Mouse (Mus musculus): ENCODE measurements around the gene Btg1. TPM values are rescaled to one million over a fixed set of nuclear protein-coding genes. Genes with fewer than 3 reads are reported as not detected.

Btg1 gene
- polyA plus RNA-seq, 1 experiment from 2014 or later = 11.8 TPM

- under 1% methylated on average over 29 of the region's 29 CpGs for WGBS
- H3K4me1 ChIP-seq (replicated peaks; ENCODE audit: control insufficient read depth, insufficient read depth, low read length) = peaks cover 10% of the 10 kb centered on the region
- DNase-seq (ENCODE audit: low spot score) (peak; percentile 57), ATAC-seq (replicated peaks; ENCODE audit: low FRiP score) (peak; percentile 14; the same call in 1 of the 2 replicates)
- H3K9ac ChIP-seq (ENCODE audit: low read depth, low read length) = peak overlapping the region; percentile 92
- H3K36me3 ChIP-seq (ENCODE audit: control insufficient read depth, insufficient read depth, low read length) = peaks cover 5% of the 10 kb centered on the region; the same call in 1 of the 2 replicates
- no peaks in the 10 kb centered on the region for H3K27me3 ChIP-seq (replicated peaks; ENCODE audit: control insufficient read depth, insufficient read depth, low read length)
- peak overlapping the region; percentile 90 for H3K27ac ChIP-seq (ENCODE audit: low read depth, low read length)
- no peaks in the 10 kb centered on the region for H3K9me3 ChIP-seq (ENCODE audit: control insufficient read depth, low read length)
- H3K4me3 ChIP-seq (ENCODE audit: low read depth, low read length) = peak overlapping the region; percentile 92
- peak overlapping the region; percentile 83 for H3K4me2 ChIP-seq
Observed at GRCm38 (mm10) chr10:96617951-96618575, 1.3 kb downstream of the Btg1 start.

- Histone ChIP-seq H3K36me3 (ENCODE audit: control insufficient read depth, insufficient read depth, low read length) (peaks cover 5% of the 10 kb centered on the region; the same call in 1 of the 2 replicates), H3K4me2 (peak overlapping the region; percentile 59), H3K27me3 (replicated peaks; ENCODE audit: control insufficient read depth, insufficient read depth, low read length) (no peaks in the 10 kb centered on the region), H3K4me3 (ENCODE audit: low read depth, low read length) (peak overlapping the region; percentile 30), H3K9ac (ENCODE audit: low read depth, low read length) (no peak overlapping the region), H3K27ac (ENCODE audit: low read depth, low read length) (no peak overlapping the region), H3K4me1 (replicated peaks; ENCODE audit: control insufficient read depth, insufficient read depth, low read length) (peaks cover 13% of the 10 kb centered on the region), H3K9me3 (ENCODE audit: control insufficient read depth, low read length) (no peaks in the 10 kb centered on the region)
- 78% methylated on average over 8 of the region's 8 CpGs for WGBS
- no peak for DNase-seq (ENCODE audit: low spot score)
- no peak for ATAC-seq (replicated peaks; ENCODE audit: low FRiP score)
Observed at GRCm38 (mm10) chr10:96619951-96620889, 3.4 kb downstream of the Btg1 start.

GRCm38 (mm10) chr10:96620890-96621271 lies 4.1 kb downstream of the Btg1 start:
- H3K27ac ChIP-seq (ENCODE audit: low read depth, low read length) = no peak overlapping the region
- 60% methylated on average over 4 of the region's 4 CpGs for WGBS
- no peak overlapping the region for H3K9ac ChIP-seq (ENCODE audit: low read depth, low read length)

GRCm38 (mm10) chr10:96621361-96621945 lies 4.6 kb downstream of the Btg1 start:
- Histone ChIP-seq H3K4me1 (replicated peaks; ENCODE audit: control insufficient read depth, insufficient read depth, low read length) (peaks cover 13% of the 10 kb centered on the region), H3K4me2 (peak overlapping the region; percentile 6; the same call in 1 of the 2 replicates), H3K9ac (ENCODE audit: low read depth, low read length) (no peak overlapping the region), H3K36me3 (ENCODE audit: control insufficient read depth, insufficient read depth, low read length) (peaks cover 5% of the 10 kb centered on the region; the same call in 1 of the 2 replicates), H3K9me3 (ENCODE audit: control insufficient read depth, low read length) (no peaks in the 10 kb centered on the region), H3K27me3 (replicated peaks; ENCODE audit: control insufficient read depth, insufficient read depth, low read length) (no peaks in the 10 kb centered on the region), H3K27ac (ENCODE audit: low read depth, low read length) (no peak overlapping the region), H3K4me3 (ENCODE audit: low read depth, low read length) (no peak overlapping the region)
- no peak for ATAC-seq (replicated peaks; ENCODE audit: low FRiP score)
- no peak for DNase-seq (ENCODE audit: low spot score)
- WGBS = 82% methylated on average over 4 of the region's 4 CpGs

More at GRCm38 (mm10) chr10:96620890-96621271, 4.1 kb downstream of the Btg1 start:
- H3K4me2 ChIP-seq = peak overlapping the region; percentile 59
- H3K4me3 ChIP-seq (ENCODE audit: low read depth, low read length) = 0 out of 2 replicates have a peak overlapping the region, but pooled peaks have one; percentile 14
- H3K27me3 ChIP-seq (replicated peaks; ENCODE audit: control insufficient read depth, insufficient read depth, low read length) = no peaks in the 10 kb centered on the region
- DNase-seq (ENCODE audit: low spot score) = no peak
- H3K9me3 ChIP-seq (ENCODE audit: control insufficient read depth, low read length) = no peaks in the 10 kb centered on the region
- peaks cover 13% of the 10 kb centered on the region for H3K4me1 ChIP-seq (replicated peaks; ENCODE audit: control insufficient read depth, insufficient read depth, low read length)
- no peak for ATAC-seq (replicated peaks; ENCODE audit: low FRiP score)
- H3K36me3 ChIP-seq (ENCODE audit: control insufficient read depth, insufficient read depth, low read length) = peaks cover 5% of the 10 kb centered on the region; the same call in 1 of the 2 replicates

GRCm38 (mm10) chr10:96621980-96622645 lies 5.3 kb downstream of the Btg1 start:
- ATAC-seq (replicated peaks; ENCODE audit: low FRiP score) = no peak
- 90% methylated on average over 13 of the region's 13 CpGs for WGBS
- H3K9me3 ChIP-seq (ENCODE audit: control insufficient read depth, low read length) = no peaks in the 10 kb centered on the region
- peaks cover 15% of the 10 kb centered on the region for H3K4me1 ChIP-seq (replicated peaks; ENCODE audit: control insufficient read depth, insufficient read depth, low read length)
- H3K27ac ChIP-seq (ENCODE audit: low read depth, low read length) = no peak overlapping the region
- no peak for DNase-seq (ENCODE audit: low spot score)
- peak overlapping the region; percentile 6; the same call in 1 of the 2 replicates for H3K4me2 ChIP-seq
- no peak overlapping the region for H3K9ac ChIP-seq (ENCODE audit: low read depth, low read length)
- no peak overlapping the region for H3K4me3 ChIP-seq (ENCODE audit: low read depth, low read length)
- H3K36me3 ChIP-seq (ENCODE audit: control insufficient read depth, insufficient read depth, low read length) = peaks cover 5% of the 10 kb centered on the region; the same call in 1 of the 2 replicates
- H3K27me3 ChIP-seq (replicated peaks; ENCODE audit: control insufficient read depth, insufficient read depth, low read length) = no peaks in the 10 kb centered on the region

- peaks cover 15% of the 10 kb centered on the region for H3K4me1 ChIP-seq (replicated peaks; ENCODE audit: control insufficient read depth, insufficient read depth, low read length)
- no peaks in the 10 kb centered on the region for H3K9me3 ChIP-seq (ENCODE audit: control insufficient read depth, low read length)
- H3K27me3 ChIP-seq (replicated peaks; ENCODE audit: control insufficient read depth, insufficient read depth, low read length) = no peaks in the 10 kb centered on the region
- H3K27ac ChIP-seq (ENCODE audit: low read depth, low read length) = no peak overlapping the region
- no peak overlapping the region for H3K4me2 ChIP-seq
- ATAC-seq (replicated peaks; ENCODE audit: low FRiP score) (no peak), DNase-seq (ENCODE audit: low spot score) (no peak)
- no peak overlapping the region for H3K4me3 ChIP-seq (ENCODE audit: low read depth, low read length)
- H3K9ac ChIP-seq (ENCODE audit: low read depth, low read length) = no peak overlapping the region
- peaks cover 5% of the 10 kb centered on the region; the same call in 1 of the 2 replicates for H3K36me3 ChIP-seq (ENCODE audit: control insufficient read depth, insufficient read depth, low read length)
- WGBS = 88% methylated on average over 6 of the region's 6 CpGs
Observed at GRCm38 (mm10) chr10:96622761-96623632, 6.2 kb downstream of the Btg1 start.

GRCm38 (mm10) chr10:96623633-96624195 lies 6.9 kb downstream of the Btg1 start:
- 87% methylated on average over 4 of the region's 4 CpGs for WGBS
- peaks cover 5% of the 10 kb centered on the region; the same call in 1 of the 2 replicates for H3K36me3 ChIP-seq (ENCODE audit: control insufficient read depth, insufficient read depth, low read length)
- no peak for DNase-seq (ENCODE audit: low spot score)
- no peaks in the 10 kb centered on the region for H3K27me3 ChIP-seq (replicated peaks; ENCODE audit: control insufficient read depth, insufficient read depth, low read length)
- no peak overlapping the region for H3K4me3 ChIP-seq (ENCODE audit: low read depth, low read length)
- H3K9ac ChIP-seq (ENCODE audit: low read depth, low read length) = no peak overlapping the region
- ATAC-seq (replicated peaks; ENCODE audit: low FRiP score) = no peak
- peaks cover 15% of the 10 kb centered on the region for H3K4me1 ChIP-seq (replicated peaks; ENCODE audit: control insufficient read depth, insufficient read depth, low read length)
- H3K4me2 ChIP-seq = no peak overlapping the region
- H3K9me3 ChIP-seq (ENCODE audit: control insufficient read depth, low read length) = no peaks in the 10 kb centered on the region
- no peak overlapping the region for H3K27ac ChIP-seq (ENCODE audit: low read depth, low read length)
